Mouse (Mus musculus): ENCODE results near the gene Tbx3.
A peak's percentile ranks its signal among the peaks of the same experiment; 100 is the strongest.

Gene Tbx3

GRCm38 (mm10) chr5:119662326-119662725, 8.1 kb upstream of the Tbx3 start:
- DNase-seq = no peak

- no peak for DNase-seq
Observed at GRCm38 (mm10) chr5:119662731-119663130, 7.7 kb upstream of the Tbx3 start.

GRCm38 (mm10) chr5:119663241-119663640, 7.2 kb upstream of the Tbx3 start:
- no peak for DNase-seq

GRCm38 (mm10) chr5:119663747-119664146, 6.7 kb upstream of the Tbx3 start:
- DNase-seq = no peak

- DNase-seq = no peak
Observed at GRCm38 (mm10) chr5:119665739-119666138, 4.7 kb upstream of the Tbx3 start.

GRCm38 (mm10) chr5:119667356-119667940, 3.0 kb upstream of the Tbx3 start:
- no peak for DNase-seq

GRCm38 (mm10) chr5:119668191-119668912, 2.1 kb upstream of the Tbx3 start:
- no peak for DNase-seq

- no peak for DNase-seq
Observed at GRCm38 (mm10) chr5:119668913-119669411, 1.5 kb upstream of the Tbx3 start.

GRCm38 (mm10) chr5:119669741-119670565, 516 bp upstream of the Tbx3 start:
- no peak for DNase-seq

GRCm38 (mm10) chr5:119671124-119671801, 794 bp downstream of the Tbx3 start:
- no peak for DNase-seq

GRCm38 (mm10) chr5:119671965-119672347, 1.5 kb downstream of the Tbx3 start:
- peak in 1 of 2 experiments; percentile 40 for DNase-seq

- no peak for DNase-seq
Observed at GRCm38 (mm10) chr5:119672348-119672983, 2.0 kb downstream of the Tbx3 start.

GRCm38 (mm10) chr5:119672984-119673600, 2.6 kb downstream of the Tbx3 start:
- no peak for DNase-seq

GRCm38 (mm10) chr5:119673716-119674605, 3.5 kb downstream of the Tbx3 start:
- no peak for DNase-seq

- no peak for DNase-seq
Observed at GRCm38 (mm10) chr5:119674606-119675330, 4.3 kb downstream of the Tbx3 start.

- no peak for DNase-seq
Observed at GRCm38 (mm10) chr5:119676245-119676644, 5.8 kb downstream of the Tbx3 start.

GRCm38 (mm10) chr5:119678516-119678915, 8.0 kb downstream of the Tbx3 start:
- no peak for DNase-seq

GRCm38 (mm10) chr5:119679084-119679483, 8.6 kb downstream of the Tbx3 start:
- no peak for DNase-seq

GRCm38 (mm10) chr5:119679614-119680328, 9.3 kb downstream of the Tbx3 start:
- DNase-seq = no peak
